Mouse (Mus musculus) left cerebral cortex, adult 2 months (tissue): ENCODE measurements at regions not wholly inside any gene's neighbourhood (a gene's known extent, or its start where the extent isn't known, plus 50 kb on each side); places are given as distances from the start of the nearest gene placed in this dataset.

Source experiments
- DNase-seq, 2 experiments: peaks; one replicate each; pipeline ENCODE4 v3.0.0; 2021 to 2022; ENCODE audit warnings: low spot score in 2 of 2, mixed read lengths in 1 of 2; ENCODE audit errors: extremely low spot score in 1 of 2
- H3K27ac ChIP-seq: fragments of 200-600 bp; 2 replicates; pipeline ENCODE4 v1.8.1; 2022
- H3K4me3 ChIP-seq: fragments of 200-600 bp; 2 replicates; pipeline ENCODE4 v1.8.1; 2022
- CTCF ChIP-seq: fragments of 200-600 bp; IDR thresholded peaks from 2 replicates; pipeline ENCODE4 v1.8.1; 2022; ENCODE audit warnings: antibody characterized with exemption, mild to moderate bottlenecking, moderate library complexity
- intact Hi-C: fragments of 180-260 bp; cut with DNase I; formaldehyde crosslinking; loops from one replicate; pipeline ENCODE4 v1.15.1; 2025

DNA sequence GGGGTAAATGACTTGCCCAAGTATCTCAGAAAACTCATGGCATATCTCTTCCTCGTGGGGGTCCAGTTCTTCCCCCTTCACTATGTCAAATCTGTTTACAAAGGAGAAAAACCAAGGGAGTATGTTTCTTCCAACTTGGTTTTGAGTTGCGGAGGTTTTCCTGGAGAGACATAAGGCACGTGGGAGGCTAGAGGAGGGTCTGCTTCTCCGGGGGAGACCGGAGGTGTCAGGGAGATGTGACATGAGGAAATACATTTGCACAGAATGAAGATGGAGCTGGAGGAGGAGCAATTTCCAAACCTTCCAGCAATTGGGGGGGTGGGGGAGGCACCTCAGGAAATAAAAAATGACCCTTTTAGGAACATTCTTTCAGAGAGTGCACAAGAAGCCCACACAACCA, 112.0 kb upstream of the Mycn start:
- DNase-seq = peak in 1 of 2 experiments; percentile 31
- intact Hi-C loops = loop anchor here (2.0 kb wide), 1 partner anchor 159 kb away; no protein-coding TSS in a partner anchor
- no peak overlapping the region for H3K4me3 ChIP-seq
- H3K27ac ChIP-seq = 0 out of 2 replicates have a peak overlapping the region, but pooled peaks have one; percentile 40
- TF ChIP-seq CTCF = no peak

GRCm38 (mm10) chr12:13052845-13053623, 111.3 kb upstream of the Mycn start:
- intact Hi-C loops = no loop called here
- no peak for DNase-seq
- Histone ChIP-seq H3K27ac (no peak overlapping the region), H3K4me3 (no peak overlapping the region)
- TF ChIP-seq CTCF = no peak

GRCm38 (mm10) chr12:13052164-13052563, 110.5 kb upstream of the Mycn start:
- H3K4me3 ChIP-seq = no peak overlapping the region
- no peak for DNase-seq
- no peak for TF ChIP-seq CTCF
- no peak overlapping the region for H3K27ac ChIP-seq
- intact Hi-C loops = no loop called here

DNA sequence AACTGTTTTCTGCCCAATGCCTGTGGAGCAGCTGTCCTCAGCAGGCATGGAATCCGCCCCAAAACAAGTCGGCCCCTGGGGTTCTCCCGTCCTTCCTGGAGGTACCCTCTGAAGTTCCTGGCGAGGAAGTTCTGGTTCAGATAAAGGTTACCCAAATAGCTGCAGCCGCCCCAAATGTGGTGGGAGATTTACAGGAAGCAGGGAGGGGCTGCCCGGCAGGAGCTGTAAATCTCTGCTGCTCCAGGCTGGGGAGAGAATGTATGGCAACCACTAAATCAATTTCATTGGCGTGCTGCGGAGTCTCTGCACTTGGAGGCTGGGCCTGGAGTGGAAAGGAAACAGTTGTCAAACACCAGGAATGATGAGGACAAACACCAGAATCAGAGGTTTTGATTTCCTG, 107.9 kb upstream of the Mycn start:
- no peak overlapping the region for H3K4me3 ChIP-seq
- no peak for DNase-seq
- TF ChIP-seq CTCF = no peak
- intact Hi-C loops = no loop called here
- H3K27ac ChIP-seq = no peak overlapping the region

- Histone ChIP-seq H3K4me3 (no peak overlapping the region), H3K27ac (no peak overlapping the region)
- TF ChIP-seq CTCF = no peak
- no peak for DNase-seq
- intact Hi-C loops = no loop called here
Observed at GRCm38 (mm10) chr12:13048168-13048727, 106.5 kb upstream of the Mycn start.

DNA sequence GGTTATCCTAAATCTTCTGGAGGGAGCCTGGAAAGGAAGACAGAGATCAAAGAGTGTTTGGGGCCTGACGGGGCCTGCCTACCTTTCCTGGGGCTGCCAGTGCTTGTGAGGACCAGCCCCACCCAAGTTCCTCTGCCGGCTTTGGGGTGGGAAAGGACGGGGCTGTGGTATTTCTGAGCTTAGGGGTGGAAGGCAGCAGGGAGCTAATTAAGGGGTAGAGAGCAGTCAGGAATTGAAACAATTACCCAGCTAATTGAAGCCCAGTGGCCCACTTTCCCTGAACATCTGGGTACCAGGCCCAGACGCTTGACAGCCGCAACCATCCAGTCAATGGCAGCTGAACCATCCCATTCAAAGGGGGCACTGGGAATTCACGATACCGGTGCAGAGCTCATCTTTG, 101.2 kb upstream of the Mycn start:
- no peak overlapping the region for H3K27ac ChIP-seq
- no peak for DNase-seq
- no peak overlapping the region for H3K4me3 ChIP-seq
- intact Hi-C loops = no loop called here
- TF ChIP-seq CTCF = no peak

DNA sequence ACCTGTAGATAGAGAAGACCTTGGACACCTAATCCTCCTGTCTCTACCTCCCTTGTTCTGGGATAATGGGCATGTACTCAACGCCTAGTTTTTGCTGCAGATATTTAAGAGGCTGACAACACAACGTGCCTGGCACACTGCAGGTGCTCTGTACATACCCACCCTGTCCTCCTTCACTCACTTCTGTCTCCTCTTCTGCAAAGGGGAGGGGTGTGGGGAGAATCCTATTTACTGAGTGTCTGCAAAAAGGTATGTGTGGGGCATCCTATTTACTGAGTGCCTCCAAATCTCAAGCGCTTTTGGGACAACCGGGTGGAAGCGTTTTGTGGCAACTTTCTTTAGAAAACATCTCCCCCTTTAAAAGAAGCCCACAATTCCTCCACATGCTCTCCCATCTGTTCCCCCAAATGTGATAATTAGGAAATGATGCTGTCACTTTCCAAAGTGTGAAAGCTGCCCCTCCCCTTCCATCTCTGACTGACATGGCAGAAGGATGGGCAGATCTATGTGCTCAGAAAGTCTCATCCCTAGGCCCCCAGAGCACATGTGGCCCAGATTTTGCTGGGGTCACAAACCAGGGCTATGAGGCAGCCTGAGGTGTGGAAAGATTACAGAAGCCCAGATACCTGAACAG, 93.5 kb upstream of the Mycn start:
- Histone ChIP-seq H3K27ac (no peak overlapping the region), H3K4me3 (no peak overlapping the region)
- intact Hi-C loops = no loop called here
- DNase-seq = no peak
- TF ChIP-seq CTCF = no peak

DNA sequence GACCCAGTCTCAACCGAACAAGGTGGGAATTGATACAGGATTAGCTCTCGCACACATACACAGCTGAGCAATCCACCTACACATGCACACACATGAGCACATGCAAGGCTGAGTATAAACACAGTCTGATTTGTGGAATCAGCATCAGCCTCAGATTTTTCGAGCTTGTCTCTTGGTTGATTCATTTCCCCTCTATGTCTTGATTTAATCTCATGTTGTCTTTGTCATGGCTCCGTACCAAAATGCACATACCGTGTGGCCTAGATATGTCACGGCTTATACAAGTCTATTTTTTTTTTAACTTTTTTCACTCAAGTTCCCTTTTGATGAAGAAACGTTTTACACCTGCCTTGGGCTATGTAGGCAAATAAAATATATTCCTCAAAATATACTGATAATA, 88.6 kb upstream of the Mycn start:
- no peak overlapping the region for H3K4me3 ChIP-seq
- intact Hi-C loops = no loop called here
- DNase-seq = no peak
- TF ChIP-seq CTCF = no peak
- H3K27ac ChIP-seq = no peak overlapping the region

DNA sequence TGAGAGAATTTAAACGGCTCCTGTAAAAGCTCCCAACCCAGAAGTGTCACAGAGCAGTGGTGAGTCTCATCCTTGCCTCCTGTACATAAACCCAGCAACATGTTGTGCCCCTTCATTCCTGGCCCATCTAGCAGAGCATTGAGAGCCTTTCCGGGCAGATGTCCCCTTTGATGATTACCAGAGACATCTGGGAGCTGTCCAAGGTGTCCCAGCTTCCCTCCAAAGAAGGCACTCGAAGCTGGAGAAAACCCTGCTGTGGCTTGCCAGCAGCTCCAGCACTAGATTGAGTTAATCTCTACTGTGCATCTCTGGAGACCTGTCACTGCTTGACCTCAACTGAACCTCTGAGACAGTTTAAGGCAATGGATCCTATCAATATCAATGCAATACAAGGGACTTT, 86.4 kb upstream of the Mycn start:
- Histone ChIP-seq H3K4me3 (no peak overlapping the region), H3K27ac (no peak overlapping the region)
- DNase-seq = no peak
- no peak for TF ChIP-seq CTCF
- intact Hi-C loops = no loop called here

DNA sequence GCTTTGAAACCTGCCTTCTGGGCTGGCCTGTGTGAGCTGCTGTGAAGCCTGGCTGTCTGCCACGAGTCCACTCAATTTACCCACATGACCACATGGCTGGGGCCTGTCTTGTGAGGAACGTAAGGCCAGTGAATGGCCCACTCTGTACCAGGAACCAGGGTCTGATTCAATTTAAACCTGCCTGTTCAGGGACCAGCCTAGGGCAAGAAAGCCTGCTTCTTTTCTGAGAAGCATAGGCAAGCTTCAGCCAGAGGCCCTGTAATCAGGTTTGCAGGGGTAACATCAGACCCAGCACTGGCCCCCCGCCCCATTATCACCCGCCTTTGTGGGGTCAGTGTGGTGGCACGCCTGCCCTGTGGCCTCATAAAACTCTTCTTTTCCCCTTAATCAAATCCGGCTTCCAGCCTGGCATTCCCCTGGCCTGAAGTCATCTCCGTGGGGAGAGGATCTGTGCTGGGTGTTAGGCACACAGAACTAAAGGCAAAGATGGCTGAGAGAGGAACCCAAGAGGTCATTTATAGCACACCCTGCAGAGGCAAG, 84.4 kb upstream of the Mycn start:
- H3K4me3 ChIP-seq = no peak overlapping the region
- no peak overlapping the region for H3K27ac ChIP-seq
- no peak for TF ChIP-seq CTCF
- intact Hi-C loops = no loop called here
- DNase-seq = no peak

GRCm38 (mm10) chr12:13024215-13024841, 82.6 kb upstream of the Mycn start:
- intact Hi-C loops = no loop called here
- DNase-seq = no peak
- no peak for TF ChIP-seq CTCF
- H3K4me3 ChIP-seq = no peak overlapping the region
- no peak overlapping the region for H3K27ac ChIP-seq
